Mouse (Mus musculus) cortical plate, adult 2 months (tissue): ENCODE results near the gene Siglech.

Source experiments
- CTCF ChIP-seq: fragments of 200-500 bp; IDR thresholded peaks from 2 replicates; pipeline ENCODE4 v1.5.1; 2011; ENCODE audit warnings: mild to moderate bottlenecking, control low read depth, low read length; ENCODE audit not compliant: insufficient read depth; ENCODE audit errors: extremely low read depth
- POLR2A ChIP-seq: fragments of 200-500 bp; IDR thresholded peaks from 2 replicates; pipeline ENCODE4 v1.6.1; 2011; ENCODE audit warnings: mild to moderate bottlenecking, low read length, control low read depth; ENCODE audit not compliant: insufficient read depth; ENCODE audit errors: extremely low read depth

DNA sequence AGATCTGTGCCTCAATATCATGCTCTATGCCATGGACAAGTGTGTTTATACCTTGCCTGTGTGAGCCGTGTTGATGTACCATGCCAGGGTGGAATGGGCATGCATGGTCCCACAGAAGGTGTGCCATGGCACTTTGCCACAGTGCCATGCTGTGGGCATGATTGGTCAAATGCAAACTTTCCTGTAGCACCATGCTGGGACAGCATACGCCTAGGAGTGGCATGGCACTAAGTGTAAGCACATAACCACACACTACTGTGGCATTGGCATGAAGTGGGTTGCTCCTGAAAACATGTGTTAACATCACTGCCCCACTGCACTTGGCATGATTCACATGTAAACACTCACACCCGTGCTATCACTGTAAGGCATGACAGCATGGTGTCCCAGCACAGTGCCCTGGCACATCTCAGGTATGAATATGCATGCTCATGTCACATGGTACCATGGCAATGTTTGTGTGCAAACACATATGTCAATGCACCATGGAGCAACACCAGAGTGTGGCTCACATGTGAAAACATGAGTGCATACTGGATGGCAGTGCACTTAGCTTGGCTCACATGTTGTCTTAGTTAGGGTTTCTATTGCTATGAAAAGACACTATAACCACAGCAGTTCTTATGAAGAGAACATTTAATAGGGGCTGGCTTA is 24.2 kb upstream of the Siglech start:
- no peak for TF ChIP-seq CTCF
- TF ChIP-seq POLR2A, result no peak
